Comparison of ENCODE assay signal across 10 mouse cellular contexts in genomic region chr12:3886601-3887000, GRCm38 (mm10).
DNase-seq lines count a peak whose midpoint lies in the region; ATAC-seq and TF ChIP-seq lines count a peak whose summit lies in the region.
"Had no signal": no experiment of that assay in that cellular context is flagged by ENCODE, and none has a peak within 500 bp of the region (broad histone marks: within the 10 kb centered on the region; RNA-seq: fewer than 3 reads in every experiment).

No protein-coding gene starts in this region.

- DNase-seq in heart, postnatal 4 days, result no peak
- DNase-seq in neural tube, embryonic 10.5 days (ENCODE audit: extremely low spot score, low spot score), result no peak
- DNase-seq in hindbrain, postnatal 0 days (ENCODE audit: low spot score), result no peak
- no peak for DNase-seq in MN1 (ENCODE audit: low spot score)
- DNase-seq in gastrocnemius, postnatal 4 days (ENCODE audit: low spot score in 2 of 2), result no peak
- DNase-seq in right cerebral cortex, postnatal 10 days (ENCODE audit: low spot score in 2 of 2), result no peak
- DNase-seq: cerebellum, postnatal 25 days had no signal

- no peaks in the 10 kb centered on the region for H3K27me3 ChIP-seq in heart, embryonic 13.5 days (replicated peaks)
- H3K27me3 ChIP-seq in neural tube, embryonic 13.5 days, result no peaks in the 10 kb centered on the region
- no peaks in the 10 kb centered on the region for H3K27me3 ChIP-seq in hindbrain, postnatal 0 days (ENCODE audit: insufficient read depth, low read length)

- TF ChIP-seq CTCF in hindbrain, postnatal 0 days (IDR thresholded peaks at IDR 0.05; ENCODE audit: low read depth), result no peak

- peak overlapping the region; percentile 97 for H3K27ac ChIP-seq in heart, embryonic 13.5 days (replicated peaks)
- H3K27ac ChIP-seq in neural tube, embryonic 13.5 days (replicated peaks), result peak overlapping the region; percentile 86
- peak overlapping the region; percentile 90 for H3K27ac ChIP-seq in hindbrain, postnatal 0 days
- H3K27ac ChIP-seq: liver, embryonic 14.5 days had no signal

- no peak for ATAC-seq in heart, embryonic 13.5 days (ENCODE audit: extremely low read depth, insufficient number of reproducible peaks, low FRiP score, low TSS enrichment)
- ATAC-seq in neural tube, embryonic 13.5 days (ENCODE audit: low read depth), result no peak
- no peak for ATAC-seq in hindbrain, postnatal 0 days

- peaks cover 51% of the 10 kb centered on the region for H3K36me3 ChIP-seq in heart, embryonic 13.5 days
- H3K36me3 ChIP-seq in neural tube, embryonic 13.5 days, result peaks cover 17% of the 10 kb centered on the region
- peaks cover 6% of the 10 kb centered on the region; the same call in 1 of the 2 replicates for H3K36me3 ChIP-seq in hindbrain, postnatal 0 days (ENCODE audit: insufficient read depth, low read length)

- H3K4me2 ChIP-seq in heart, embryonic 13.5 days, result no peak overlapping the region
- no peak overlapping the region for H3K4me2 ChIP-seq in neural tube, embryonic 13.5 days
- H3K4me2 ChIP-seq in hindbrain, postnatal 0 days (ENCODE audit: low read depth, low read length), result no peak overlapping the region

- H3K4me3 ChIP-seq in heart, embryonic 13.5 days, result no peak overlapping the region
- H3K4me3 ChIP-seq in neural tube, embryonic 13.5 days, result no peak overlapping the region
- no peak overlapping the region for H3K4me3 ChIP-seq in hindbrain, postnatal 0 days (ENCODE audit: low read length)

- H3K4me1 ChIP-seq in heart, embryonic 13.5 days, result peaks cover 83% of the 10 kb centered on the region
- peaks cover 70% of the 10 kb centered on the region for H3K4me1 ChIP-seq in neural tube, embryonic 13.5 days (replicated peaks)
- H3K4me1 ChIP-seq in hindbrain, postnatal 0 days (ENCODE audit: insufficient read depth, low read length), result peaks cover 48% of the 10 kb centered on the region

- no peaks in the 10 kb centered on the region for H3K9me3 ChIP-seq in heart, embryonic 13.5 days
- no peaks in the 10 kb centered on the region for H3K9me3 ChIP-seq in neural tube, embryonic 13.5 days
- no peaks in the 10 kb centered on the region for H3K9me3 ChIP-seq in hindbrain, postnatal 0 days (ENCODE audit: low read length)

- no peak overlapping the region for H3K9ac ChIP-seq in heart, embryonic 13.5 days
- H3K9ac ChIP-seq in neural tube, embryonic 13.5 days, result no peak overlapping the region
- no peak overlapping the region for H3K9ac ChIP-seq in hindbrain, postnatal 0 days (replicated peaks; ENCODE audit: low read length)
- H3K9ac ChIP-seq: liver, embryonic 14.5 days had no signal

- 46% methylated on average over 2 of the region's 2 CpGs for WGBS in heart, embryonic 13.5 days
- 46% methylated on average over 2 of the region's 2 CpGs for WGBS in neural tube, embryonic 13.5 days
- 37% methylated on average over 2 of the region's 2 CpGs for WGBS in hindbrain, postnatal 0 days
